11 mouse cellular contexts compared by ENCODE assay signal in the genomic region with DNA sequence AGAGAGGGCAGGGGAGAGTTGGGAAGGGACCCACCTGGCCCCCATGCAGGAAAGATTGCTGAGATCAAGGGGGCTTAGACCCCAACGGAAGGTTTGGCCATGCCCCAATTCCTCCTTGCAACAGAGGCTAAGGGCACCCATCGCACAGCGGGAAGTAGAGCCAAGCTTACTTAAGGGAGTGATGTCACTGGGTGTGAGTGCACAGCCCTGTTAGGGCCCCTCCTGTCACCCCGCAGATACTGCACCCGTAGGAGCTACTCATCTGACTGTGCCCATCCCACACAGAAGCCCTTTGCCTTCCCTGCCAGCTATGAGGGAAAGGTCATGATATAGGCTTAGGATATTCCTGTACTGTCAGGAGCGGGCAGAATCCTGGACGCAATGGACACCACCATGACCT. TPM values are rescaled to one million over a fixed set of nuclear protein-coding genes. Genes with fewer than 3 reads are reported as not detected.
DNase-seq lines count a peak whose midpoint lies in the region; ATAC-seq lines count a peak whose summit lies in the region.
"Had no signal": no experiment of that assay in that cellular context is flagged by ENCODE, and none has a peak within 500 bp of the region (broad histone marks: within the 10 kb centered on the region; RNA-seq: fewer than 3 reads in every experiment).

No protein-coding gene starts in this region.

- no peak overlapping the region for H3K4me2 ChIP-seq in heart, embryonic 15.5 days
- H3K4me2 ChIP-seq in liver, embryonic 13.5 days: peak overlapping the region; percentile 74

- no peak overlapping the region for H3K9ac ChIP-seq in heart, embryonic 15.5 days
- H3K9ac ChIP-seq in liver, embryonic 13.5 days: peak overlapping the region; percentile 78

- no peak for DNase-seq in heart, adult 8-10 months (ENCODE audit: low spot score)
- DNase-seq in spleen, postnatal 4 days (ENCODE audit: low spot score in 2 of 2): peak; percentile 64 to 79
- no peak for DNase-seq in spleen, postnatal 14 days (ENCODE audit: low spot score in 2 of 2)
- peak; percentile 72 for DNase-seq in liver, embryonic 13.5 days
- DNase-seq in adrenal gland, postnatal 14 days: no peak
- no peak for DNase-seq in ovary, adult 18-20 months (ENCODE audit: low spot score)
- DNase-seq: cerebellum, postnatal 10 days; gastrocnemius, postnatal 25 days had no signal

- no peaks in the 10 kb centered on the region for H3K27me3 ChIP-seq in heart, embryonic 15.5 days
- no peaks in the 10 kb centered on the region for H3K27me3 ChIP-seq in liver, embryonic 13.5 days

- H3K4me3 ChIP-seq in heart, embryonic 15.5 days: no peak overlapping the region
- H3K4me3 ChIP-seq in liver, embryonic 13.5 days (replicated peaks): peak overlapping the region; percentile 42

- H3K4me1 ChIP-seq in heart, embryonic 15.5 days (replicated peaks): peaks cover 67% of the 10 kb centered on the region
- H3K4me1 ChIP-seq in liver, embryonic 13.5 days (replicated peaks): peaks cover 99% of the 10 kb centered on the region

- 90% methylated on average over 7 of the region's 7 CpGs for WGBS in heart, embryonic 15.5 days
- WGBS in liver, embryonic 13.5 days (ENCODE audit: insufficient replicate concordance): 33% methylated on average over 7 of the region's 7 CpGs

- no peaks in the 10 kb centered on the region for H3K36me3 ChIP-seq in heart, embryonic 15.5 days
- peaks cover 37% of the 10 kb centered on the region for H3K36me3 ChIP-seq in liver, embryonic 13.5 days

- H3K27ac ChIP-seq in heart, embryonic 15.5 days: peak overlapping the region; percentile 65; the same call in 1 of the 2 replicates
- H3K27ac ChIP-seq in liver, embryonic 13.5 days: peak overlapping the region; percentile 97

- no peak for ATAC-seq in heart, embryonic 15.5 days (replicated peaks; ENCODE audit: insufficient number of reproducible peaks, insufficient read depth, low FRiP score, low read depth)
- peak; percentile 92 for ATAC-seq in liver, embryonic 13.5 days (ENCODE audit: low read depth)
- ATAC-seq in frontal cortex, adult (ENCODE audit: low TSS enrichment): no peak
- ATAC-seq: midbrain, embryonic 16.5 days had no signal

- H3K9me3 ChIP-seq in heart, embryonic 15.5 days (replicated peaks): no peaks in the 10 kb centered on the region
- no peaks in the 10 kb centered on the region for H3K9me3 ChIP-seq in liver, embryonic 13.5 days (replicated peaks)

RNA-seq across cellular contexts. Expression of a gene that starts 8.3 kb away (rescaled TPM):
- polyA plus RNA-seq in heart, embryonic 15.5 days (2015; fragmentation: Nextera tagmentation; extraction: Ambion mirVana): 11.6 and 16.0 TPM in 2 replicates
- total RNA-seq in heart, adult 8-10 months (2022): 10 to 100 TPM; 12.1 to 15.3 (median 13.0) TPM
- polyA plus RNA-seq in liver, embryonic 13.5 days (2015; fragmentation: Nextera tagmentation; extraction: Ambion mirVana): 20.3 and 23.1 TPM in 2 replicates
- total RNA-seq in adrenal gland, postnatal 14 days (2021): 46.4 and 53.1 TPM in 2 replicates

RNA-seq across cellular contexts. Expression of a gene that starts 55.5 kb away (rescaled TPM):
- polyA plus RNA-seq in heart, embryonic 15.5 days (2015; fragmentation: Nextera tagmentation; extraction: Ambion mirVana): 5.1 and 6.6 TPM in 2 replicates
- 10 to 100 TPM; 22.6 to 26.7 (median 25.3) TPM for total RNA-seq in heart, adult 8-10 months (2022)
- 1.2 and 1.3 TPM in 2 replicates for polyA plus RNA-seq in liver, embryonic 13.5 days (2015; fragmentation: Nextera tagmentation; extraction: Ambion mirVana)
- total RNA-seq in adrenal gland, postnatal 14 days (2021): 19.6 and 21.5 TPM in 2 replicates

Comparison
In these comparisons a context has a peak if more than half of its experiments do, and no peak if none do; other contexts are left out.
1. DNase-seq: peak in spleen, postnatal 4 days (2 of 2) and liver, embryonic 13.5 days (single experiment); none in heart, adult 8-10 months (single experiment), spleen, postnatal 14 days (0 of 2), adrenal gland, postnatal 14 days (single experiment) and ovary, adult 18-20 months (single experiment).